Mouse (Mus musculus) CD8-positive naive resting alpha-beta T cell, adult 2 months (primary cell): ENCODE results near the gene Tcte2.
"Not testable (repeated sequence)": the region's sequence is repeated elsewhere in the genome, so short reads cannot be mapped to it uniquely, and the experiment has no call there.

ENCODE experiments used
- DNase-seq, 2 experiments: peaks; one replicate each; pipeline ENCODE4 v3.0.0; 2022; ENCODE audit warnings: low read depth in 2 of 2, low spot score in 2 of 2

The Tcte2 gene

GRCm38 (mm10) chr17:13684256-13684655 lies 77.4 kb downstream of the Tcte2 start:
- no peak for DNase-seq

GRCm38 (mm10) chr17:13683411-13684174 lies 78.0 kb downstream of the Tcte2 start:
- DNase-seq: peak; percentile 27 to 40

DNA sequence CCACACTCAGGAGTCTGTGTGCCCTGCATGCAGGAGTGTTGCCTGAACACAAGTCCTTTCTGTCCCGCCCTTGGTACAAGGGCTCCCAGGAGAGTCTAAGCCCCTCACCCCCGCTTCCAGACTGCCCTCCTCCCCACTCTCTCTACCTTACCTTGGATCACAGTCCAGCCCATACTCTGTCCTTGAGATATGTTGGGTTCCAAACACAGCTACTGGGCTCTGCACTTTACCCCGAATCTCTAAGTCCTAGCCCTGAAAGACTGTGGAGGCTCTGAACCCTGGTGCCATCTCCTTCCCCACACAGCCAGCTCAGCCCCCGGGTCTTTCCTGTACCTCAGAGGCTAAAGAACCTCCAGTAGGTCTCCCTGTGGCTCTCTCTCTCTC lies 78.6 kb downstream of the Tcte2 start:
- DNase-seq: no peak

DNA sequence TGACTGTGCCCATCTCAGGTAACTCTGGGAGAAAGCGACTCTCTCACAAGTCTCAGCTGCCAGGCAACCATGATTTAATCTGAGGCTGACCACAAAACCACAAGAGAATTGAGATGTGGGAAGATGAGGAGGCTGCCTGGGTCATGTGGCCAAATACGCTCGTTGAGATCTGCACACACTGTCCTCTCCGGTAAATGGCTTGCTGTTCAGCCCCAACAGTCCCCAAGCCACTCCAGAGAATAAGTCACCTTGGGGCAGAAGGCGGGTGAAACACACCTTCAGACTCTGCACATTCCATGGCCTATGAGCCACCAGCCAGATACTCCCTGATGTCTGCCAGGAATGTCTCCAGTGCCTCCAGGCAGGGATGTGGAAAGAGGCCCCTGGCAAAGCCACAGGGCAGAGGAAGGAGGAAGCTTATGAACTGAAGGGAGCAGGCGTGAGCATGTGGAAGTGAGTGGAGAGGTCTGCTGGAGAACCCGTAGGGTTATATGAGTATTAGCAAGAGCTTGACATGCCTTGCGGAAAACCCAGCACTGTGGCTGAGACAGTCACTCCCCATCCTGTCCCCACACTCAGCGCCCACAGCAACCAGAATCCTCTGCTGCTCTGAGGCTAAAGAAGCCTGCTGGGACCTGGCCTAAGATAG lies 79.1 kb downstream of the Tcte2 start:
- DNase-seq: peak in 1 of 2 experiments; percentile 8

- no peak for DNase-seq
Observed at GRCm38 (mm10) chr17:13681686-13682085, 79.9 kb downstream of the Tcte2 start.

DNA sequence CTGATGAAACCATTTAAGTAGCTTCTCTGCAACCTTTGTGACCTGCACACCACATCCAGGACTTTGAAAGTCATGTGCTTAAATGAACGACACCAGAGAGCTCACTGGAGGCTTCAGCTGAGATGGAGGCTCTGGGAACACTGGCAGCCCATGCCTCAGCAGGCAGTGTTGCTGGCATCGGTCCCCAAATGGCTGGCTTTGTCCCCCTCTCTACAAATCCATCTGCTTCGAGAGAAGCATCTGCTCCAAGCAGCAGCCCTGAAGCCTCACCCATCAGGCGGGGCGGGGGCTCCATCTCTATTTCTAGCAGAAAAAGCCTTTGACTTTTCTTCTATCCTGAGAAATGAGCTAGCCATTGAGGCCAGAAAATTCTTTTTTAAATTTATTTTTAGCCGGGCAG lies 80.5 kb downstream of the Tcte2 start:
- no peak for DNase-seq

DNA sequence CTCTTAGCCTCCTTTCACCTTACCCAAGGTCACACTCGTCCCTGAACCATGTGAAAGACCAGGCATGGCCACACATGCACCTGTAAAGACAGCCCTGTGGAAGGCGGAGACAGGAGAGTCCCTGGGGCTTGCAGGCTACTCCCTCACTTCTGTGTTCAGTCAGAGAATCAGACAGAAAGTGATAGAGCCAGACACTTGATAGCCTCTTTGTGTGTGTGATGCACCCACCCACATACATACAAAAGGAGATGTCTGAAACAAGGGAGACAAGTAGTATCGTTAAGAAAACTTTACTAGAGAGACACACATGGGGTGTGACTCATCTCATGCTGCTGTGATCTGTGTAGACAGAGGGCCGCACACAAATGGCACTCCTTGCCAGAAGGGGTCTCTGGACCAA lies 81.3 kb downstream of the Tcte2 start:
- no peak for DNase-seq

DNA sequence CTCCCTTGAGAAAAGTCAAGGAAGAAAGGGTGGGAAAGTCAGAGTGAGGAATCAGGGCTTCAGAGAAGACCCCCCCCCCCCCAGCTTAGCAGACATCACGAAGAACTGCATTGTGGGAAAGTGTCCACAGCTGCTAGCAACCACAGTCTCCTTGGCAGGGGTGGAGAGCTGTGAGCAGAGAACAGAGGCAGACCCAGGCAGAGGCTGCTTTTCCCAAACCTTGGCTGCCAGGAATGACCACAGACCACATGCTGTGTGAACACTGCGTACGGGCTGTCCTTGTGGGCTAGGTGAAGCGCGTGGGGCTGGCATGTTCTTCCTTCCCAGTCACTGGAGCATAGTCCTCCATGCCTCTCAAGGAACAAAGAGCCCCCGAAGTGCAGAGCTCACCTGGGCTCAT lies 81.9 kb downstream of the Tcte2 start:
- DNase-seq: no peak

DNA sequence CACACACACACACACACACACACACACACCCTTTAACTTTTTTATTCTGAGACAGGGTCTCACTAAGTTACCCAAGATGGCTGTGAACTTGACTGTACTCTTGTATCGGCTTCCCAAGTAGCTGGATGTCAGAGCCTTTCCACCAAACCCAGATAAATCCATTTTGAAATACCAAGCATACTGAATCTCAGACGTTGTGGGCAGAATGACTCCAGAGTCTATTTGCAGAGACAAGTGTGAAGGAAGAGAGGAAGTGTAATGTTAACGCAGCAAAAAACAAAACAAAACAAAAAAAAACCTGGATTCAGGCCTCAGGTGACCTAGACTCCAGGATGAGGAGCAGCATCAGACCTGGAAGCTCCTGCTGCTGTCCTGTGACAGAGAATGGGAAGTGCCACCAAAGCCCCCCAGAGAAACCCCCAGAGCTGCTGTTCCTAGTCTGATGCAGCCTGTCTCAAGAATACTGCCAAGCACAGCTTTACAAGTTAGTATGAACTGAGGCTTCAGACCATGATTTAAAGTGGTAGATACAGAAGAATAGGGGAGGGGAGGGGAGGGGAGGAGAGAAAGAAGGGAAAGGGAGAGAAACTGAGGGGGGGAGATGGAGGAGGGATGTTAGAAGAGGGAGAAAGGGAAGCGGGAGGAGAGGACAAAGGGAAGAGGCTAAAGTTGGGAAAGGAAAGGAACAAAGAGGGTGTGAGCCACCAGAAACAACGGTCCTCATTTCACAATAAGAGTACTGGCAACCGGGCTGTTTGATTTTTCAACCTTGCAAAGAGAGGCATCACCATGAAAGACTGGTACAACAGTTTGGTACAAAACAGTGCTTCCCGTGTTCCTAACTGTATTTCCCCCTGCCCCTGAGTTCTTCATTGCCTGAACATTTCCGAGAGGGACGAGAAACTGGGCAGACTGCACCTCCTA lies 84.1 kb downstream of the Tcte2 start:
- DNase-seq: no peak

- DNase-seq: not testable (repeated sequence)
Observed at GRCm38 (mm10) chr17:13676099-13676498, 85.5 kb downstream of the Tcte2 start.

DNA sequence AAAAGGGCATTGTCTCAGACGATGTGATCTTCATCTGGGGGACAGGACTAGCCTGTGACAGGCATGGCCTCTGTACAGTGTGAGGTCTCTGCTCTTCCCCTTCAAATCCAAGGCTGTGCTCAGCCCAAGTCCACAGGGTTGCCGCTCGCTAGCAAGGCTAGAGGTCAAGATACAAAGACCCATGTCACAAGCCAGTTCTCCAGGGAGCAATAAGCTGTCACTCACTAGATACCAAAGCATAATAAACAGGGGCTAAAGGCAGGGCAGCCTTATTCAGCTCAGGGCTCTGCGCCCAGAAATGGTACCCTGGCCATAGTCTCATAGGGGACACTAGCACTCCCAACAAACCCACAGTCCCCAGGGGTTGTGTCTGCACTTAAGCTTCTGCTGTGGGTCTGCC lies 86.0 kb downstream of the Tcte2 start:
- no peak for DNase-seq

DNA sequence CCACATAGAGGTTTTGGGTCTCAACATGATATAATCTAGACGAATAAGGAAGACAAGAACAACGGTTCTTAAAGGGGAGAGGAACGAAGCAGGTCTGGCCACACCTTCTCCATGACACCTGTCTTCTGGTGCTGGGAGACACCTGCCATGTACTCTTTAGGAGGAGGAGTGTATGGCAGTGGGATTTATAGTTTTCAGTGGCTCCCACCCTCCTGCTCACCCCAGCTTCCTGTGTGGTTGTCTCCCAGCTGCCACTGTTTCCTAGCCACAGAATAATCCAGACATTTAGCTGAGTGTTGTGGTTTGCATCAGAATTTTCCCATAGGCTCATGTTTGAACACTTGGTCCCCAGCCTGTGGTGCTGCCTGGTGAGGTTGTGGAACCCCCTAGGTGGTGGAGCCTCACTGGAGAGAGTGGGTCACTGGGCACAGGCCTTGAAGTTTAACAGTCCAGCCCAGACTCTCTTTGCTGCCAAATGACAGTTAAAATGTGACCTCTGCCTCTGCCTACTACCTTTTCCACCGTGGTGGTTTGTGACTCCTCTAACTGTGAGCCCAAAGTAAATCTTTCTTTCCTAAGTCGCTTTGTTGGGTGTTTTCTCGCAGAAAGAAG lies 86.8 kb downstream of the Tcte2 start:
- DNase-seq: no peak

- no peak for DNase-seq
Observed at GRCm38 (mm10) chr17:13671732-13672131, 89.9 kb downstream of the Tcte2 start.

DNA sequence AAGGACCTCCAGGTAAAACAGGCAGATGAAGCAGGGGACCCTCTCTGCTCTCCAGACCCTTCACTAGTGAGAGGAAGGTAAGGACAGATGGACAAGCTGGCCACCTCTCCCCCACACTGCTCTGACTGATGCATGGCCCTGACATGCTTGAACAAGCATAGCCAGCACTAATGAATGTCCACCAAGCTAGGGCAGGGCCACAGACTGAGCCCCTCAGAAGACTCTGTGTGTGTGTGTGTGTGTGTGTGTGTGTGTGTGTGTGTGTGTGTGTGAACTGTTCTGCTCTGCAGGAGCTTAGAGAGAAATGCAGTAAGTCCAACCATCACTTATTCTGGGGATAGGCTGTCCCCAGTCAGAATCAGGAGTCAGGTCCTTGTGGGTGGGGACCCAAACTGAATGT lies 91.4 kb downstream of the Tcte2 start:
- no peak for DNase-seq

GRCm38 (mm10) chr17:13669206-13669605 lies 92.4 kb downstream of the Tcte2 start:
- no peak for DNase-seq

DNA sequence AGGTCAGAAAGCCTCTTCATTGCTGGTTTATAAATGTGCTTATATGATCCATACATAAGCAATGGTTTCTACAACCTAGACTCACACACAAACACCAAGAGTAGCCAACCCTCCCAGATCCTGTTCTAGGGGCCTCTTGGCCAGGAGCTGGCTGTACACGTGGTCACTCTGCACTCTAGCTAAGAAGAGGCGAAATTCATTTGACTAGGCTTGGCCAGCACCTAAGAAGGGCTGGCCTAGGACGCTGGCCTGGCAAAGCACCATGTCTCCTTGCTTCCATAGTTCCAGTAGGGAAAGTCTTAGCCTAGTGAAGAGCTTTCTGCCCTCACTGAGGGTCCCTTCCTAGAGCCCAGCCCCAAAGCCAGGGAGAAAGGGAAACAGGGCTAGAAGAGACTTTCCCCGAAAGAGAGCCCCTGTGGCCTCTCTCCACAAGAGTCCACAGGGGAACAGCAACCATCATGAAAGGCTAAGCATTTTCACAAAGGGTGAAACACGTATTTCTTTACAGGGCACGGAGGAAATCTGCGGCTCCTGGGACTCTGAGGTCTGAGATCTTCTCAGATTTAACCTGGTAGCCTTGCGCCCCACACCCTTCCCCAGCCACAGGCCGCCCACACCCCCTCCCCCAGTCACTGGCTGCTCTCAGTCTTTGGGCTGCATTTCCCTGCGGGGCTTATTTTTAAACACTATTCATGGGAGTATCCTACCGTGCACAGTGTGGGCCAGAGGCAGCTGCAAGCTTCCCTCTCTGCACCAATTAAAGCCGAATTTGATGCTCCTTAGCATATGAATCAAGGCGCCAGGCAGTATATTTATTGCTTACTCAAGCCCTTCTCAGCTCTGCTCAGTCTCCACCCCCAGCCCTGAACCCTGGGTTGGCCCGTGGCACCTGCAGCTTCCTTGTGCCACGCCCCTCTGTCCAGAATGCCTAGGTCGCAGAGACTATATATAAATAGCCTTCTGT lies 93.3 kb downstream of the Tcte2 start:
- DNase-seq: no peak

DNA sequence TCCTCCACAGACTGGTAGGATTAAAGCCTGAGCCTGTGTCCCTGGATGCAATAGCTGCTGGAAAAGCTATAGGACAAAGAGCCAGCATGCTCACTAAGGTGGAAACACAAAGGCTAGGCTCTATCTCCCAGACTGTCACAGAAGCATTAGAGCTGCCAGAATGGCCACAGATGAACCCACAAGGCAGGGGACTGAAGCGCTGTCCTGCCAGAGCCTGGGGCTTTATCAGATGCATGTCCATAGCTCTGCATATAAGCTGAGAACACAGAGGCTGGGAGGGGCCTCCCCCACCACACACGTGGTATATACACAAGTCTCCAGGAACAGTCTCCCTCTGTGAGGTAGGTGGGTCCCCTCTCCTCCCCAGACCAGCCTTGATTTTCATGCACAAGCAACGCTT lies 94.6 kb downstream of the Tcte2 start:
- no peak for DNase-seq

DNA sequence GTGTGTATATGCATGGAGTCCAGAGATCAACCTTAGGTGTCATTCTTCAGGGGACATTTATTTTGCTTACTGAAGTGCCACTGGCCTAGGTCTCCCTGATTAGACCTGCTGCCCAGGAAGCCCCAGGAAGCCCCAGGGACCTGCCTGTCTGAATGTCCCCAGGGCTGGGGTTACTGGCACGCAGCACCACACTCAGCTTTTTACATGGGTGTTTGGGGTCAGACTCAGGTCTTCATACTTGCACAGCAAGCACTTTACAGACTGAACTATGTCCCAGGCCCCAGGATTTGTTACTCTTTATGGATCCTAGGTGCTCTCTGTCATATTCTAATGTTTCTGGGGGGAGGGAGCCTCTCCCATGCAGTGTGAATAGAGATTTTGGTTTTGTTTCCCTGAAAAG lies 95.9 kb downstream of the Tcte2 start:
- DNase-seq: no peak

DNA sequence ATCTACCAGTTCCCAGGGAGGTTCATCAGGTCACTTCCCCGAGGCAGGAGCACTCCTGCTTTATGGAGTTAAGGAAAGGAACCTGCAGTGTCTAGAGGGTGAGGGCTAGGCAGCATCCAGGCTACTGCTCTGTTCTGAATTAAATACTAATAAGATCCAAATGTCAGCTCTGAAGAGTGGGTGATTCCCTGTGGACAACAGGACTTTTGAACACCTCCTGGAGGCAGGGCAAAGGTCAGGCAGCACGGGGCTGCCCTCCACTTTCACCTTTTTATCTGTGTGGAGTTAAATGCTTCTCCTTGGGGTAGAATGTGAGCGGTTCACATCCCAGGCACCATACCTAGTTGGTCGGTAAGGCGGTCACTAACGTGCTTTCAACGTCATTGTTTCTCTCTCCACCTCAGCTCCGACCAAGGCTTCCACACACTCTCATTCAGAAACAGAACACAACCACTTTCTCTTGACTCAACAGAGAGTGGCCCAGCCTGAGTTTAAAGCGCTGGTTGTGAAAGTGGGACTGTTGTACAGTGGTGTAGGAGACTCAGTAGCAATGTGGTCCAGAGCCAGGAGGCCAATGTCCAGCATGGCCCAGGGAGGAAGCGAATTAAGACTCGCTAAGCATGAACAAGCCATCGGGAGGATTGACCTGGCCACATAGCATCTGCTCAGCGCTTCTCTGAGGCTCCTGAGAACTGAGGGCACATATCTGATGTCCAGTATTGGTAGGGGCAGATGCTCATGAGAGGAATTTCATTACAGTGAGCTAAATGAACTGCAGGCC lies 98.0 kb downstream of the Tcte2 start:
- no peak for DNase-seq
